Mouse (Mus musculus) lung, postnatal 10 days (tissue): ENCODE results near the gene Cass4.

Experiments
- DNase-seq: peaks from one replicate; pipeline ENCODE4 v3.0.0; 2021

Gene Cass4

DNA sequence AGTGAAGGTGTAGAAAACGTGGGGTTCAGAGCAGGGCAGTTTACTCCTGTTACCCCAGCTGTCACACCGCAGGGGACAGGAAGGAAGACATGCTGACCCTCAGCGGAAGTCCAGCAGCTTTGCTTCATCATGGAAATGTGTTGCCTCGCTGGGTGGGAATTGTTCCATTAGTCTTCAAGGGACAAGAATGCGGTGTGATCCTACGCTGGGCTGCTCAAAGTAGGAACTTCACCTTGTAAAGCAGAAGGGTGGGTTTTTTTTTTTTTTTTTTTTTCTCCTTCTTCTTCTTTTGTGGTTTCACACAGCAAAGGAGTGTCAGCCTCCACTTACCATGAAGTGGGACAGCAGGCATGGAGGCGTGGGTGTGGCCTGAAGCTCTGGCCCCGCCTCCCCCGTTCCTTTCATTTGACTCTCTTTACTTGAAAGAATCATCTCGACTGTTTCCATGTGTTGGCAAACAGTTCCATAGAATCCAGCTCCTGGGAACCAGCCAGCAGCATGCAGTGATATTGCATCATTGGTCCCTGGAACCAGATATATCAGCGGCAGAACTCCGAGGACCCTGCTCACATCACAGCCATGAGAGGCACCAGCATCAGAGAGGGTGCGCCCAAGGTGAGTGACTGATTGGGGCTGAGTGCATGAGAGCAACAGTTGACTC, at the start of gene Cass4:
TSS of gene Cass4 (plus strand) at position 404 of the 661 bp plus-strand sequence.
- DNase-seq, result peak; percentile 68

DNA sequence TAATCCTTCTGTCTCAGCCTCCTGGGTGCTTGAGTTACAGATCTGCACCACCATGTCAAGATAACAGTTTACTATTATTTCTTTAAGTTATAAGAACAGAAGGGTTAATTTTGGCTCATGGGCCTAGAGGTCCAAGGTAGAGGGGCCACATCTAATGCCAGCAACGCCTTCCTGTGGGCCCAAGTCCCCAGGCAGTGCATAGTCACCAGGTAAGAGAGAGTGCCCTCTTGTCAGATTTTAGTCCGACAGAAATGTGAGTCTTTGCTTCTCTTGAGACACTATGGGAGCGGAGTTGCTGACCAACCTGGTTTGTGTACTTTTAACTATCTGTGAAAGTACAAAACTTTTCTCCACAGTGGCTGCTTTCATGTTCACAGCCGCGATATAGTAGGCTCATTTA, 48.9 kb upstream of the Cass4 start:
- DNase-seq, result no peak

DNA sequence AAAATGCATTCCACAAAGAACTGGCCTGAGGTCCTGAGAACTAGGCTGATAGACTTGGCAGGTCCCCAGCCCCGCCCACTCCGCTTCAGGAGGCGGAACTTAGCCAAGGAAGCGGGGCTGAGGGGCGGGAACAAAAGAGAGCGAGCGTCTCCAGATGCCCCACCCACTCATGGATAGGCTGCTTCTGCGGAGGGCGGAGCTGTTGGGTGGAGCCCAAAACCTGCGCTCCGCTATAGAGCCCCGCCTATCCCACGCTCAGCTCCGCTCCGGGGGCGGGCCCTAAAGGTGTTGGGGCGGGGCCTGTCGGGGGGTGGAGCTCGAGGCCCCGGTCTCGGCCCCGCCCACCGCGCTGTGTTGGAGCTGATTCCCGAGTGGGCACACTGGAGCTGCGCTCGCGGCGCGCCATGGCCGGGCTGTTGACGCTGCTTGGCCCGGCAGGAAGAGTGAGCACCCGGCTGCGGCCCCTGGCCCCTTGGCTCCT, 48.3 kb upstream of the Cass4 start, which contains the start of gene Fam210b:
TSS of gene Fam210b (plus strand) at position 308 of the 481 bp plus-strand sequence.
- DNase-seq, result peak; percentile 99

DNA sequence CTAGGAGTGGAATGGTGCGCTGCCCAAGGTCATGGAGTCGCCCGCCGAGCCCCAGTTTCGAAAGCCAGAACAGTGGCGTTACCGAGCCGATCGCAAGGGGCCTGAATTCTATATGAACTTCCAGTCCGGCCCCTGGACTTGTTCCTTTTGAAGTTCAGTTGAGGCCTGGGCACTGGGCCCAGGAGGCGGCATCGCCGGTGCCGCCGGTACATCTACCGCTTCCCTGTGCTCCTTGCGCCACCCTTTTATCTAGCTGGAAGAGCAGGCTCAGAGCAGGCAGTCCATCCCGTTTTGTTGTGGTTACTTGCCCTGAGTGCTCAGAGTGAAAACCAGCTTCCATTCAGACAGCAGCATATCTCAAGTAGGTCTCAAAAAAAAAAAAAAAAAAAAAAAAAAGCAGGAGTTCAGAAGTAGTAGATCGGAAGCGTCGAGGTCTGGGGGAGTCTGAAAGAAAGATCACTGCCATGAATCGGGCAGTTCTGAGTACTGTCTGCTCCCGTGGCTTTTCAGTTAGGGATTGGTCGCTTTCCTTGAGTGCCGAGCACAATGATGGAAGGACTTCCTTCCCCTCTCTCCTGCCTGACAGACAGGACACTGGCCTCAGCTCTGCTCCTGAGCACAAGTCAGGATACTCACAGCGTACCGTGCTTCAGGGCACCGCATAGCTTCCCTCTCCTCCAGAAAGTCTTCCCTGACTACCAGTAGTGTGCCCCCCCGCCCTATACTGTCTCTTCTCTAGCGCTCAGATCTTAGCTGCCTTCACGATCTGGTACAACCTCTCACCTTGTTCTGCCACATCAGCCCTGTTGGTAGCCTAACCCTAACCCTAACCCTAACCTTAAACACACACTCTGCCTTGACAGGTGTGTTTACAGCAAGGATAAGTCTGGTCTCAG, 47.3 kb upstream of the Cass4 start:
- peak; percentile 54 for DNase-seq

DNA sequence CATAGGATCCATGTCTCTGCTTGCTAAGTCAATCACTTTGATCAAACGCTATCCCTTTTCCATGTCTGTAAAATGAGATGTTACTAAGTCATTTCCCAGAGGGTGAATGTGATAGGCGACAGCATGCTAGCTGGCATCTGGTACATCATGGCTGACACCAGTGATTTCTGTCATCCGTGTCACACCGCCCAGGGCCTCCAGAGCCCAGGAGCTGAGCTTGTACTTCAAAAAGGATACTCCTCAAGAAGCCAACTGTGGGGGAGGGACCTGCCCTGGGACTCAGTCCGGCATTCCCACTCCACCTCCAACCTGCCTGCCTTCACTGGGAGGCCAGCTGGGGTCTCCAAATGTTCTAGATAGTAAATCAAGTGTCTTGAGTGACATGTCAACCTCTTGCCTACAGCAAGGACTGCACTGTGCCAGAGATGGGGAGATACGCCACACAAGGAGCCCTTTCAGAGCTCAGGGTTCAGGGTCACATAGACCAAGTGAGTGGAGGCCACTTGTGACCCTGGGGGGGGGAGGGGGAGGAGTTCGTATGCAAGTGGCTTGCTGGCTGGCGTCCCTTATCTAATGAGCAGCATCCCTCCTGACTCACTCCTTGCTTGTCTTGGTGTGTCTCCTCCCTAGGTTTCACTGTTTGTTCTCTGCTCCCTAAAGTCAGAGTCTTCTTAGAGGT, 46.5 kb upstream of the Cass4 start:
- peak; percentile 32 for DNase-seq

DNA sequence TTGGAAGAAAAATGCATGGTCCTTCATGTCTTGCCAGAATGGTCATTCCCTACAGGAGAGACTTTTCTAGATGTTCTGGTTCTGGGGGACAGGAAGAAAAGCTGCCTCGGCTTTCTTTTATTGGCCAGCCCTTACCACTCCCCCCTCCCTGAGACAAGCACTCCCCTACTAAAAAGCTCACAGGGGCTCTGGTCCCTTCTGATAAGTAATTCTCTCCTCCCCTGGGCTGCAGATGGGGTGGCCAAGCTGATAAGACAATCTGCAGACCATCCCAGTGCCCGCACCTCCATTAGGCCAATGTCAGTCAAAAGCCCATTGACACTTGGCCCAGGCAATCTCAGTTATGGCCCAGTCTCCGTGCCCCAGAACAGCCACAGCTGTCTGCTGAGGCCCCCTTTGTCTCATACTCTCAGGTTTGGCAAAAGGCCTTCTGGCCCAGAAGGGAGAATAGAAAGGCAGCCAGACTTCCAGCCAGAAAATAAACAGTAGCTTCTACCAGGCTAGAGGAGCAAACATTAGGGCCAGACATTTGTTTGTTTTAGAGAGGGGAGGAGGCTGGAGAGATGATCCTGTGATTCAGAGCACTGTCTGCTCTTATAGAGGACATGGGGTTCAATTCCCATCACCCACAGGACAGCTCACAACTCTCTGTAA, 45.2 kb upstream of the Cass4 start:
- DNase-seq, result peak; percentile 88

DNA sequence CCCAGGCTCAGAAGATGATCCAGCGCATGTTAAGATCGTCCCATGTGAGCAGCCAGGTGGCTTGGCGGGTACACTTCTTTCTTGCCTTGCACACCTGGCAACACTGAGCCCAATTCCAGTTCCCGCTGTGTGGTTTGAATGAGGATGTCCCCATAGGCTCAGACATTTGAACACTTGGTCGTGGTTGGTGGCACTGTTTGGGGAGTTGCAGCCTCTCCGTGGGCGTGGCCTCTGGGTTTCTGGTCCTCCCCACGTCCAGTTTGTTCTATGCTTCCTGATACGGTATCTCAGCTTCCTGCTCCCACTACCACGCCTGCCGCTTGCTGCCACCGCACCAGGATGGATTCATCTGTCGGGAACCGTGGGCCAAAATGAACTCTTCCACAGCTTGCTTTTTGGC, 43.8 kb upstream of the Cass4 start:
- no peak for DNase-seq

DNA sequence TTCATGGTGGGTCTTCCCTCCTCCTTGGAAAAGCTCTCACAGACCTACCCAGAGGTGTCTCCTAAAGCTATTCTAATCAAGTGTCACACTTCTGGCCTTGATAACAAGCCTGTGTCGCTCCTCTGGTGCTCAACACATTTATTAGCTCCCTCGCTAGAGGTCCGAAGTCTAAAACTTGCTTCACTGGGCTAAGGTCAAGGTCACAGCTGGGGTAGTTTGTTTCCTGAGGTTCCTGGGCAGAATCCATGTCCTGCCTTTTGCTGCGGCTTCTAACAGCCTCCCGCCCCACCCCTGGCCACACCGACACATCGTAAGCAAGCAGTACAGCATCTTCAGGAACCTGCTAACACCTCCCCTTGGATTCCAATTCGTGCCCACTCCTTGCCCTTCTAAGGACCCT, 42.8 kb upstream of the Cass4 start:
- DNase-seq, result peak; percentile 35

DNA sequence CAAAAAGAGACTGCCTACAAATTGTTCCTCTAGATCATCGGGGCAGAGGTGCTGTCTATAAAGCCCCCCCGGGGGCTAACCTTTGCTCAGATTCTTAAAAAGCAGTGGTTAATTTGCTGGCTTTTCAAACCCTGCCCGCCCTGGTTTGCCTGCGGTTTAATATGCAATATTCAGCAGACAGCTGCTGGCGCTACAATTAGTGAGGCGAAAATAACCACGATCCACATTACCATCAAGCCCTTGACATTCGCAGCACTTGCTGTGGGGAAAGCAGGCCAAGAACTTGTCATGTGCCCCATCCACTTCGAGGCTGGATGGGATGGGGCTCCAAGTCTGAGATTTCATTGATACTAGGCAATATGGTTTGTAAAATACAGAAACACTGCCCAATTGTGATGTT, 40.4 kb upstream of the Cass4 start:
- DNase-seq, result no peak

DNA sequence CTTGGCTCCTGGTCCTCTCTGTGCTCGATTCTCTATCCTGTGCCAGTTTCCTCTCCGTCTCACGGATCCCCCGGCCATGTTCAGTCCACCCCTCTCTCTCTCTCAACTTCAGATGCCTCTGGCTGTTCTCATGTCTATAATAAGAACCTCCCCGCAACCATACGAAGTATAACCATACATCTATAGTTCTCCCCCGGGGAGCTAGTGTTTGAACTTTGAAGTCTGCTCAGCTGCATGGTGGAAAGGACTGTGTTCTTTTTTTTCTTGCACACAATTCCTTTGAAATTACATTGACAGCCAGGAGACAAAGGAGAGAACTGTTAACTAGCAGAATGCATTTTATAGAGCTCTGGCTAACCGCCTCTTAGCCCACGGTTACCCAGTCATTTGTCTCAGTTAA, 38.8 kb upstream of the Cass4 start:
- DNase-seq, result no peak

DNA sequence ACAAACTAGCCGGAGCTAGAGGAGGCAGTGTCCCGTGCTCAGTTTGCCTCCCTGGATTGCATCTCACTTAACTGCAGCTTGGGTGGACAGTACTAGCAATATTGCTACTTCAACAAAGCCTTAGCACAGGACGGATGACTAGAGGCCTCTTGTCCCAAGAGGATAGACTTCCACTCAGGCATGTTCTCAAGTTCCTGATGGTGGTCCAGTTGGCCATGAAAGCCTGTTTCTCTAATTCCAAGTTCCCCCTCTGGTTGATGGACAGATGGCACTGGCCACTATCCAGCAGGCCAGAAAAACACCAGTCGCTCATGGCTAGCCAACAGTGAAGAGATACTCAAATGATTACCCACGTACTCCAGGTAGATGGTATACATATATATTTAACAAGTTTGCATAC, 37.8 kb upstream of the Cass4 start:
- DNase-seq, result no peak

DNA sequence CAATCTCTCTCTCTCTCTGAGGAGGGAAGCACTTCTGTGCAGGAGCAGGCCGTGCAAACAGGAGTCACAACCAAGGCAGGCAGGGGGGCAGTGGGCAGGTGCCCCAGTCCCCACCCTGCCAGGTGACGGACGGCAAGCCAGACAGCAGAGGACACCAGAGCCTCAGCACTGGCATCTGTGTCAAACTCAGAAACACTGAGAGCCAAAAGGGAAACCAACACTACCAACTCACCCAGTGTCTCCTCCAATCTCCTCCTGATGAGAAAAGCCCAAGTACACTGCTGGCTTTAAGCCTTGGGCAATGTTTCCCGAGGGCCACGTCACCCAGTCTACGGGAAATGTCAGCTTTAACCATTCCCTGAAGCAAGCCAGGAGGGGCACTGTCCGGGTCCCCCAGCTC, 30.4 kb upstream of the Cass4 start:
- no peak for DNase-seq

DNA sequence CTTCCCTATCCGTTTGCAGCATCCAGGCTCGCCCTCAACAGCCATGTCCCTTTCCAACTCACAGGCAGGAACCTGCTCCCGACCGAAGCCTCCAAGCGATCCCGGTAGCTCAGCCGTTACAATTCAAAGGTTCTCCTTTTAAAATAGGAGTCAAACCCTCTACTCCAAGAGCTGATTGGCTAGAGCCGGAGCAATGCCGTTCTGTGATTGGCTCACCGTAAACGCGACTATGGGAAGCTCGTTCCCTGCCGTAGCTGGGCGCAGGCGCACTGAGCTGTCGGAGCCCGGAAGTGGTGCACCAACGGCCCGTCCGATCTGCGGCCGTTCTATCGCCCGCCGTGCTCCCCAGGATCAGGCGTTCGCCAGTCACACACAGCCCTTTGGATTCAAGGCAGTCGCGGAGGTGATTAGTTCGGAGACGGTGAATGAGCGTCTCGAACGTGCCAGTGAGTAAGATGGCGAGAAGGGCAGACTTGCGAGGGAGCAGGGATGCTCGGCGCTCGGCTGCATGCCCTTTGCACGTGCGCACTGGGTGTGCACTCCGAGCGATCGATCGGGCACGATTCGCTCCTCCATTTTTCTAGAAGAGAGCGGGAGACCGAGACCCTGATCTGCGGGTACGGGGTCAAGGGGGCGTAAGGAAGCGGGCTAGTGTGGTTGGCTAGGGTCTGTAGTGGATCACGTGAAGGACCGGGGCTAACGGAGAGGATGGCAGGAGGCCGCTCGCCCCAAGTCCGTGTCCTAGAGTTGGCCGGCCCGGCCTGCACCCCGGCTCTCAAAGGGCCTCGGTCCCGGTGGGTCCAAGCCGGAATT, 23.0 kb upstream of the Cass4 start, which contains the start of the genes Aurka and Cstf1:
TSS of gene Aurka (minus strand) at position 125 of the 813 bp plus-strand sequence.
TSS of gene Cstf1 (plus strand) at position 271 of the 813 bp plus-strand sequence.
- peak; percentile 96 for DNase-seq

DNA sequence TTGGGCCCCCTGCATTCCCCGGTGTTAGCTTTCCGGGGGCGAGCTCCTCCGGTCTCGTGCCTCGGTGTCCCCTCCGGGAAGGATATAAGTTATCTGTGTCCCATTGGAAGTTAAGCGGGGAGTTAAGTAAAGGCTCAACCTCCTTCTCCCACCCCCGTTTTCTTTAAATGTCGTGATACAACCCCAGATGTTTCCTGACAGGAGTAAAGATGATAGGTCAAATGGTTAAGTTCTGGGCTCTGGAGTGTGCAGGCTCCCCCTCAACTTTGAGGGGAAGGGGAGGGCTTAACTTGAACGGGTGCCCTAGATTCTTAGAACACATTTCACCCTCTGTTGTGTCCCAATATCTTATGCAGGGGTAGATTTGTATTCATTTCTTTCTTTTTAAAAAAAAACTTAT, 22.3 kb upstream of the Cass4 start:
- DNase-seq, result no peak

DNA sequence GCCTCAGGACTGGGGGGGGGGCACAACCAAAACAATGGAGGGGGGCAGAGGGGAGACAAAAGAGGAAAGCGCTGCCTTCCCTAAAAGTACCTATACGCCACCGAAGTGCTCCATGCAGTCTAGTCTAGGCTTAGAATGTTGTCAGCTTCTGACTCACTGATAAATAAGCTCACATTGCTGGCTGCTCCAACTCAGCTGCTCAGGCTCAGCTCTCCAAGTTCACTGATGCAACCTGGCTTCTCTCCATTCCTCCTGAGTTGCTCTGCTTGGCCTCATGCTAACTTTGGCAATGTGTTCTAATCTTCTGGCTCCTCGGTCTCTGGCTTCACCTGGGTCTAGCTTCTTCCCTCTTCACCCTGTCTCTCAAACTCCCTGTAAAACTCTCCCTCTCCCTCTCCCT, 17.0 kb upstream of the Cass4 start:
- DNase-seq, result no peak

DNA sequence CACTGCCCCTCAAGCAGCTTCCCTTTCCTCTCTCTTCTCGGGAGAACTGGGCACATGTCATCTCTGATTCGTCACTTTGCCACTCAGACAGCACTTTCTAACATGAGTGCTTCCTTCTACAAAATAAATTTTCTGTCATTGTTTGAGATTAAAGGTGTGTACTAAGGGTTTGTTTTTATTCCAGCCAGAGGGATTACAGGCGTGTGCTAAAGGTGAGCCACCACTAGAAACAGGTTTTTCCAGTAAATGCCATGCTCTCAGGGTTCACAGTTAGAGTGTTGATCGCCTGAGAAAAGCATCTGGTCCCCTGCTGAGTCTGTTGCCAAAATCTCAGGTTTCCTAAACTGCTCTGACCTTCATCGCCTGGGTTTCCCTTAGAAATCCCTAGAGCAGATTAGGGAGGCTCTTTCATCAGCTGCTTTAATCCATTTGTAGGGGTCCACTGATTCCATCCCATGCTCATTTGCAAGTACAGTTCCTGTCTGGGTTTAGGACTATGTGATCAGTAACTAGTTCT, 16.5 kb upstream of the Cass4 start:
- DNase-seq, result no peak

DNA sequence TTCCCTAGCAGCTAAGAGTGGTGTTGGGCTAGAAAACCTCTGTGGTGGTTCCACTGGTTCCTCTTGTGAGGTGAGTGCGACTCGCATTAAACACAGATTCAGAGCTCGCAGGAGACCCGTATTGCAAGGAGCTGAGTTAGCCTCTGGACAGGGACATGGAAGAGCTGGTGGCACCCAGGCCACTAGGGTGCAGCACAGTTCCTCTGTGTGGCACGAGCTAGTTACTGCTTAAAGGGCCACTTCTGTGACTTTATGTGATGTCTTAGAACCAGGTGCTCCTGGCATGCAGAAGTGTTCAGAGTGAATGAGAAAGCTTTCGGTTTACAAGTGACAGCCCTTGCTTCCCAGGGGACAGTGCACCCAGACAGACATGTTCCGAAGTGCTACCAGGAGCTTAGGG, 15.3 kb upstream of the Cass4 start:
- peak; percentile 62 for DNase-seq

DNA sequence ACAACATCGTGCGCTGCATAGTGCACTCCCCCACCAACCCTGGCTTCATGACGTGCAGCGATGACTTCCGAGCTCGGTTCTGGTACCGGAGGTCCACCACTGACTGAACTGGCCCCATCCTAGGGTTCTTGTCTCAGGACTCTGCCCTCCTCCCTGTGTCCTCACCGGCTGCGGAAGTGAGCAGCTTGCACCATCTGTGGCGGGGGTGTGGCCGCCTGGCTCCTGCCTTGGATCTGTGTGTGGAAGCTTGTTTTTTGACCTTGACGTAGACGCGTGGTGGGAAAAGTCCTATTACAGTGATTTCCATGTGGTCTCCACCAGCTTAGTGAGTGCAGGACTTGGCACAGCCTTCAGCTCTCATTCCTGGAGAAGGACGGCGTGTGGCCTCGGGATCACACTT, 13.1 kb upstream of the Cass4 start:
- DNase-seq, result no peak

DNA sequence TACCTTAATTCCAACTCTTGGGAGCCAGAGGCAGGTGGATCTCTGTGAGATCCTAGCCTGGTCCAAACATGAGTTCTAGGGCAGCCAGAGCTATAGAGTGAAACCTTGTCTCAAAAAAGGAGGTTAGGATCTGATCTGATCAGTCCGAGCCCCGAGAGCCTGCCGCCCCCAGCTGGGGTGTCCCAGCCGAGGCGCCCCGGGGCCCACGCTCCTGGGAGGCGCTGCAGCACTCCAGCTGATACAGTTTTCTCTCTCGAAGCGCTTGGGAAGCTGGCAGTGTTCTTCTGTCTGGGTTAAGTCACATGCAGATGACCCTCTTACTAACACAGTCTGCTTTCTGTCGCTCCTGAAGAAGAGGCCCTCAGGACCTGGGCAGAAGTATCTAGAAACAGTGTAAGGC, 12.3 kb upstream of the Cass4 start:
- no peak for DNase-seq

DNA sequence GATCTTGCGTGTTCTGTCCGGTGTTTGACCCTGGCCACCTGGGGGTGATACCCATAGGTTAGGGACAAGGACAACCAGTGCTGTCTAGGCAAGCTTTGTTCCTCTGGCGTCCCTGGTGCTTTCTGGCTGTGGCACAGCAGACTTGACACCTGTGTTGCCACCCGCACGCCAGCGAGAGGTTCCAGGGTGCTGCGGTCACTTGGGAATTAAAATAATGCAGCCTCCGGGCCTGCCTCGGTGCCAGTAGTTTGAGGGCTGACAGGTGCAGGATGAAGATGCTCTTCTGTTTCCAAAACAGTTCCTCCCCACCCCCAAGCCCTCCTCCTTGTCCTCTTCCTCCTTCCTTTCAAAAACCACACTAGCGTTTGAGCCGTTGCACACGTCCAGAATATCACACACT, 11.7 kb upstream of the Cass4 start:
- DNase-seq, result no peak

DNA sequence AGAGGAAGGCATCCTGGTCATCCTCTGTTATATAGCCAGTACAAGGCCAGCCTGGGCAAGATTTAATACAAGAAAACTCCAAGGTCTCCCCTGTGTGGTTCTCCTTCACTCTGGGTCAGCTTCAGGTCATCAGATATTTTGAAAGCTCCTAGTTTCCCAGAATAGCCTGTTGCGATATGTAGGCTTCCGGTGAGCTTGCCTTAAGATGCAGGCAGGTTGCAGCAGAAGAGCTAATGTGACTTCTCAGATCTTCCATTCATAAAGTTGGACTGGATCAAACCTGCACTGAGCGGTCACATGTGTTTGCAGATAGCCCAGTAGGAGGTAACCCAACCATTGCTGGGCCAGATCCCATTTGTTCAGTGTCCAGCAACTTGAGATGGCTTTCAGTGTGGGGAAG, 8.9 kb upstream of the Cass4 start:
- DNase-seq, result no peak

DNA sequence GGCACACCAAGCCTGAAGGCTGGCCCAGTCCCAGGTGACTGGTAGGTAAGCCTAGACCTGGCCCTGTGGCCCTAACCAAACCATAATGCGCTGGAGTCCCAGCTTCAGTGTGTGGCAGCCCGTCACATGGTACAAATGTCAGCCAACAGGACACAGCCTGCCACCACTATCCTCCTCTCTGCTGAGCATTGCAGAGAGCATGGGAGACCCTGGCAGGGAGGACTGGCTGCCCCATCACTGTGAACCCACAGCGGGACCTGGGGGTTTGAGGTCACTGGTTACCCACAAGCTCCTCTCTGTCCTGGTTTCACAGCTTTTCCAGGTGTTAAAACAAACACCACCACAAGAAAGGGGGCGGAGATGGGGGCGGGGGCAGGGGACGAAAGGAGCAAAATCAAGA, 3.3 kb upstream of the Cass4 start:
- DNase-seq, result no peak
